Mouse (Mus musculus): Measurements from ENCODE around the gene Klra7.
"Not testable (repeated sequence)": the region's sequence is repeated elsewhere in the genome, so short reads cannot be mapped to it uniquely, and the experiment has no call there.

Gene Klra7

DNA sequence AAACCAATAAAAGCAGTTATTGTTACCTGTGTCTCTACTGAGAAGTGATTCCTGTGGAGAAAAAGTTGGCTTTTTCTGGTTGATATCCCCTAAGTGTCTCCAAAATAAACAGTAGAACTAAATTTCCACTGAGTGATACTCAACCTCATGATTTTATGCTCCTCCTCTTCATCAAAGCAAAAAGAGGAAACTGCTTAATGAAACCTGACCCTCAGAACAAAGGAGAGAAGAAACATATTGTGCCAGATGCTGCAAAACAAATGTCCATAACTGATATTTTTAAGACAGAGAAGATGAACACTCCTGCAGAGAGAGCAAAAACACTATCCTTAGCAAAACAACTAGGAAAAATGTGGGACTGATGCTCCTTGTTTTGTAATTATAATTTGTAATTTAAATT lies at the start of gene Klra7:
TSS of gene Klra7 (minus strand) at position 101 of the 400 bp plus-strand sequence.
- in situ Hi-C loops (cut with MboI; ENCODE audit: unreplicated experiment in 2 of 2), result loop anchor here (10.0 to 25.0 kb wide), 4 partner anchors 318 to 1122 kb away; partner anchors contain the start of genes Klra5 (in 1 of the 2), Magohb (in 1 of the 2) and Styk1 (in 1 of the 2)

DNA sequence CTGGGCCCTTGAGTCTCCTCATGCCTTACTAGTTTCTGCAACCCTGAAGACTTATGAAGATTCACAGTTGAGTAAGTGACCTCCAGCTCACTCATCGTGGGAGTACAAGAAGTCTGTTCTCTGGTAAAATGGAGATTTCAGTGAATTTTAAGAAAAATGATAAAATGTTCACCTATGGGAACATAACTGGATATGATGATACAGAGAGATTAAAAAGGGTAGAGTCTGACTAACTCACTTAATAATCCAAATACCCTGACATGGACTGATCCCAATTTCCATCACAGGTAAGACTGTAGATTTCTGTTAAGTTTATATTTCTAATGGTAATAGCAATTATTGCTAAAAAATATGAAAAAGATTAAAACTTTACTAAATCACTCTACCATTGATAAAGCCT lies 48.7 kb upstream of the Klra7 start, which contains the start of gene Klra10:
TSS of gene Klra10 (minus strand) at position 101 of the 400 bp plus-strand sequence.
- in situ Hi-C loops (cut with MboI; ENCODE audit: unreplicated experiment in 2 of 2), result not testable (repeated sequence)

DNA sequence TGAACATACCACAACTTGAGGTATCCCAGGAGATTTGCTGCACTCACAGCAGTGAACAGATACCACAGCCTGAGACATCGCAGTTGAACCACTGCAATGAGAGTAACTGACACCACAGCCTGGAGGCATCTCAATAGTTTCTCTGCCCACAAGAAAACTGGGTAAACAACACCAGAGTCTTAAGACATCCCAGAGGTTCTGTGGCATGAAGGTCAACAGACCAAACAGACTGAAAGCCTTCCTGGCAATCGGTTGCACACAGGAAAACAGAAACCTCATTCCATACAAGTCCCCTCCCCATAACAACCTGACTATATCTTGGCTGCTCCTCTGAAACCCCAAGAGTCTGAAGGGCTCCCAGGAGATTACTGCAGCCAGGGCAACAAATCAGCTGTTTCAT lies 22.2 kb upstream of the Klra7 start:
- in situ Hi-C loops (cut with MboI; ENCODE audit: unreplicated experiment in 2 of 2), result no loop called here

DNA sequence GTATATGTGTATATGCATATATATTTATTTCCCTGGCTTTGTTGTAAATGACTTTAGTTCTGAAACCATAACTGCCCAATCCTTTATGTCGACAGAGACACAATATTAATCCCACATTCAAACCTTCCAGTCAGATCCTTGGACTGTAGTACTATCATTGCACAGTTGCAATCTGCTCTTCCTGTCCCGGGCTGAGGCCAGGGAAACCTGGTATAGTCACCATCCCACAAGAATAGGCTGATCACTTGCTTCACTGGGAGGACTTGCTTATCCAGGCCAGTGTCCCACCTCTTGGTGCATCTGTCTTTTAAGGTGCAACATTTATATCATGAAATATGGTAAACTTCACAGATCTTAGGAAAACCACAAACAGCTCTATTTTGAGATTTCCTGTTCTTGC lies 4.4 kb upstream of the Klra7 start:
- in situ Hi-C loops (cut with MboI; ENCODE audit: unreplicated experiment in 2 of 2), result loop anchor here (5.0 to 25.0 kb wide), 7 partner anchors 205 to 1117 kb away; partner anchors contain the start of genes Klra5 (in 1 of the 2), Klre1 (in 1 of the 2), Magohb (in 1 of the 2) and Styk1 (in 1 of the 2)

DNA sequence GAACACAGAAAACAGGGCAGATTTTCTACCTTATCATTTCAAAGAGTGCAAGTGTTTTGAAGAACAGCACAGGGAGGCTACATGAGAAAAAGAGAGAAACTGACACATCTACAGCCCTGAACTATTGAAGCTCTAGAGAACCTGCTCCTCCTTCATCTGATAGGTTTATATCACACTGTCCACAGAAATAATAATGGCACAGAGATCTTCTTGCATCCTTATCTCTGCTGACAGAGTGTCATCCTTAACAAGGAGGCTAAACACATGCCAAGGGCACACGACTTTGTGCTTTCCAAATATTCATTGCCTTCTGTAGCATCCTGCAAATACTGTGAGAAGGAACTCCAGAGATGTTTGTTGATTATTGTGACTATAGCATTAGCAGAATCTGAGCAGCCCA lies 3.5 kb upstream of the Klra7 start:
- in situ Hi-C loops (cut with MboI; ENCODE audit: unreplicated experiment in 2 of 2), result loop anchor here (5.0 to 25.0 kb wide), 7 partner anchors 204 to 1118 kb away; partner anchors contain the start of genes Klra5 (in 1 of the 2), Klre1 (in 1 of the 2), Magohb (in 1 of the 2) and Styk1 (in 1 of the 2)

DNA sequence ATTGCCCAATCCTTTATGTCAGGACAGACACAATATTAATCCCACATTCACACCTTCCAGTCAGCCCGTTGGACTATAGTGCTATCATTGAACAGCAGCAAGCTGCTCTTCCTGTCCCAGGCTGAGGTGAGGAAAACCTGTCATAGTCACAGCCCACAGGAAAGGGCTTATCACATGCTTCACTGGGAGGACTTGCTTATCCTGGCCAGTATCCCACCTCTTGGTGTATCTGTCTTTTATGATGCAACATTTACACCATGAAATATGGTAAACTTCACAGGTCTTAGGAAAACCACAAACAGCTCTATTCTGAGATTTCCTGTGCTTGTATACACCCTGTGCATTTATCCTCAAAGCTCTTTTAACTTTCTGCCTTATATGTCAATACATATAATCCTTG lies 35.7 kb downstream of the Klra7 start:
- in situ Hi-C loops (cut with MboI; ENCODE audit: unreplicated experiment in 2 of 2), result not testable (repeated sequence)

DNA sequence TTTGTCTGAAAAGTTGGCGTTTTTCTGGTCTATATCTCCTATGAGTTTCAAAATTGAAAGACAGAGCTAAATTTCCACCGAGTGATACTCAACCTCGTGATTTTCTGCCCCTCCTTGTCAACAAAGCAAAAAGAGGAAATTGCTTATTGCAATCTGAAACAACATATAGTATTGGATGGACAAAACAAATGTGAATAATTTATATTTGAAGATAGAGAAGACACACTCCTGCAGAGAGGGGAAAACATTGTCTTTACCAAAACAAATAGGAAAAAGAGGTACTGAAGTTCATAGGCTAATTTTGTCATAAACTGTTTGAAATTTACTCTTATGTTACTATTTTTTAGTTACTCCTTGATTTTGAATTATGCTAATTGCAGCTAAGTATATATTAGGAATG lies 40.1 kb downstream of the Klra7 start, which contains the start of gene Klra9:
TSS of gene Klra9 (minus strand) at position 101 of the 400 bp plus-strand sequence.
- in situ Hi-C loops (cut with MboI; ENCODE audit: unreplicated experiment in 2 of 2), result not testable (repeated sequence)
